Mouse (Mus musculus) kidney, adult 18-20 months (tissue): ENCODE measurements around the gene Lgals1.
"Not testable (repeated sequence)": the region's sequence is repeated elsewhere in the genome, so short reads cannot be mapped to it uniquely, and the experiment has no call there.

Experiments
- DNase-seq: peaks from one replicate; pipeline ENCODE4 v3.0.0; 2021

Gene Lgals1

GRCm38 (mm10) chr15:78926021-78926919 lies at the start of gene Lgals1:
Gene Lgals1, plus strand, starts transcription at chr15:78926725.
- peak; percentile 91 for DNase-seq

GRCm38 (mm10) chr15:78876991-78877809 lies 49.3 kb upstream of the Lgals1 start, which contains the start of gene Gga1:
Gene Gga1, plus strand, starts transcription at chr15:78877190.
- DNase-seq, result peak; percentile 97

GRCm38 (mm10) chr15:78877810-78878390 lies 48.6 kb upstream of the Lgals1 start:
- DNase-seq, result peak; percentile 37

- not testable (repeated sequence) for DNase-seq
Observed at GRCm38 (mm10) chr15:78878792-78879516, 47.6 kb upstream of the Lgals1 start.

GRCm38 (mm10) chr15:78880432-78880831 lies 46.1 kb upstream of the Lgals1 start:
- no peak for DNase-seq

GRCm38 (mm10) chr15:78881828-78882227 lies 44.7 kb upstream of the Lgals1 start:
- no peak for DNase-seq

GRCm38 (mm10) chr15:78889401-78889853 lies 37.1 kb upstream of the Lgals1 start:
- DNase-seq, result no peak

GRCm38 (mm10) chr15:78892440-78892839 lies 34.1 kb upstream of the Lgals1 start:
- no peak for DNase-seq

- no peak for DNase-seq
Observed at GRCm38 (mm10) chr15:78894726-78895125, 31.8 kb upstream of the Lgals1 start.

- no peak for DNase-seq
Observed at GRCm38 (mm10) chr15:78895741-78896140, 30.8 kb upstream of the Lgals1 start.

GRCm38 (mm10) chr15:78896149-78896548 lies 30.4 kb upstream of the Lgals1 start:
- DNase-seq, result no peak

GRCm38 (mm10) chr15:78897488-78897887 lies 29.0 kb upstream of the Lgals1 start:
- DNase-seq, result no peak

- no peak for DNase-seq
Observed at GRCm38 (mm10) chr15:78898507-78899001, 28.0 kb upstream of the Lgals1 start.

GRCm38 (mm10) chr15:78899409-78899739 lies 27.2 kb upstream of the Lgals1 start, which contains the start of gene Gm49510:
Gene Gm49510, plus strand, starts transcription at chr15:78899667.
- DNase-seq, result peak; percentile 47

GRCm38 (mm10) chr15:78899740-78900584 lies 26.6 kb upstream of the Lgals1 start, which contains the start of gene Sh3bp1:
Gene Sh3bp1, plus strand, starts transcription at chr15:78899768.
- DNase-seq, result peak; percentile 68

- DNase-seq, result no peak
Observed at GRCm38 (mm10) chr15:78900585-78901421, 25.7 kb upstream of the Lgals1 start.

GRCm38 (mm10) chr15:78901422-78901789 lies 25.1 kb upstream of the Lgals1 start:
- DNase-seq, result no peak

- peak; percentile 82 for DNase-seq
Observed at GRCm38 (mm10) chr15:78903243-78903642, 23.3 kb upstream of the Lgals1 start.

- no peak for DNase-seq
Observed at GRCm38 (mm10) chr15:78908399-78908798, 18.1 kb upstream of the Lgals1 start.

GRCm38 (mm10) chr15:78908982-78909381 lies 17.5 kb upstream of the Lgals1 start:
- DNase-seq, result no peak
